Mouse (Mus musculus): ENCODE results near the gene Tbc1d4.

DNA sequence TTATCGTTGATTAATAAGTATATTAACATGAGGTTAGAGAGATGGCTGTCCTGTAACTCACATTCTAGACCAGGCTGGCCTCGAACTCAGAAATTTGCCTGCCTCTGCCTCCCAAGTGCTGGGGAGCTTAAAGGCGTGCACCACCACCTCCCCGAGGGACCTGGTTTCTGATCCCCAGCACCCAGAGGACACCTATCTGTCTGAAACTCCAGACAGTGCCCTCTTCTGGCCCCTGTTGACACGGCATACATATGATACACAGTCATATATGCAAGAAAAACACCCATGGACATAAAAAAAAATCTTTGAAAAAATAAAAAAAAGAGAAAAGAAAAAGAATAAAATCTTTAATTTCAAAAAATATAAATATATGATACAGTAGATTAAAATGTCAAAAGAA is 8.7 kb upstream of the Tbc1d4 start:
- TF ChIP-seq CTCF (IDR thresholded peaks at IDR 0.05) (no peak), EP300 (IDR thresholded peaks at IDR 0.05) (no peak)

All from lung, postnatal 0 days (tissue).